Mouse (Mus musculus) heart, postnatal 0 days (tissue): ENCODE measurements around the gene Abcc4.

ENCODE experiments used
- CTCF ChIP-seq: IDR thresholded peaks from 2 replicates; pipeline ENCODE4 v1.5.1; 2016; ENCODE audit warnings: antibody characterized with exemption, control low read depth, low read depth
- EP300 ChIP-seq: IDR thresholded peaks from 2 replicates; pipeline ENCODE4 v1.6.1; 2016; ENCODE audit warnings: antibody characterized with exemption, low read depth

DNA sequence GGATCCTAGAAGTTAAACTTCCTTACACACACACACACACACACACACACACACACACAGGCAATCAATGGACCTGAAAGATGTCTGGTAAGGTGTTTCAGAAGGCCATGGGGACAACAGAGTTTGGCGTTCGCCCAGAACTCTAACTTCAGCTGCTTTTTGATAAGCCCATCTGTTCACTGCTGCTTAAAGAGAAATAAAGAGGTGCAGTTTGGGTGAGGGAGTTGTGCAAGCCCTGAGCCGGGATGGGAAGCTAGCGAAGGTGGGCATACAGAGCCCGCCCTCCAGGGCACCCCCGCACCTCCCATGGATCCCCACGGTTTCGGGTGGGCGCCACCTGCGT lies 583 bp downstream of the Abcc4 start:
- TF ChIP-seq CTCF (no peak), EP300 (no peak)
